Mouse (Mus musculus): Measurements from ENCODE around the gene Bud31. TPM values are rescaled to one million over a fixed set of nuclear protein-coding genes. Genes with fewer than 3 reads are reported as not detected.

Gene Bud31
- polyA plus RNA-seq, 1 experiment from 2014 or later = 299 TPM

DNA sequence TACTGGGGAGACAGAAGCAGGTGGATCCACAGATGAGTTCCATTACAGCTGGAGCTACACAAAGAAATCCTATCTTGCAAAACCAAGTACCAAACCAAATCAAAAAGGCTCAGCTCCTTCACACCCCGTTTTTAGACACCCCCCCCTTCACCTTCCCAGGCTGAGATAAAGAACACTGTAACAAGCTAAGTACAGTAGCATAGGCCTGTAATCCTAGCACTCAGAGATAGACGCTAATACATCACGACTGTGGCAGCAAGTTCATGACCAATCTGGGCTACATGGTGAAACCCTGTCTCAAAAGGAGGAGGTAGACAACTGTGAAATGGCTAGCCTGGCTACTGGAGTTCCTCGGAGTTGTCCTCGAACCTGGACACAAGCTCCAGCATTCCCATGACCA is 50.2 kb downstream of the Bud31 start:
- Histone ChIP-seq H3K4me1 (ENCODE audit: control insufficient read depth, insufficient read depth, low read length) (no peaks in the 10 kb centered on the region), H3K4me3 (ENCODE audit: low read depth, low read length) (peak overlapping the region; percentile 83), H3K9ac (replicated peaks; ENCODE audit: low read length) (peak overlapping the region; percentile 96), H3K27ac (replicated peaks; ENCODE audit: low read depth, low read length) (no peak overlapping the region), H3K36me3 (replicated peaks; ENCODE audit: control insufficient read depth, insufficient read depth, low read depth, low read length) (peaks cover 5% of the 10 kb centered on the region), H3K4me2 (ENCODE audit: low read depth, low read length) (peak overlapping the region; percentile 79), H3K27me3 (ENCODE audit: control insufficient read depth, insufficient read depth, low read length) (no peaks in the 10 kb centered on the region), H3K9me3 (replicated peaks; ENCODE audit: control insufficient read depth, low read length) (no peaks in the 10 kb centered on the region)
- 59% methylated on average over 5 of the region's 5 CpGs for WGBS
- ATAC-seq (replicated peaks; ENCODE audit: insufficient number of reproducible peaks, low FRiP score, low TSS enrichment, low read depth) (no peak), DNase-seq (ENCODE audit: low spot score) (no peak)

DNA sequence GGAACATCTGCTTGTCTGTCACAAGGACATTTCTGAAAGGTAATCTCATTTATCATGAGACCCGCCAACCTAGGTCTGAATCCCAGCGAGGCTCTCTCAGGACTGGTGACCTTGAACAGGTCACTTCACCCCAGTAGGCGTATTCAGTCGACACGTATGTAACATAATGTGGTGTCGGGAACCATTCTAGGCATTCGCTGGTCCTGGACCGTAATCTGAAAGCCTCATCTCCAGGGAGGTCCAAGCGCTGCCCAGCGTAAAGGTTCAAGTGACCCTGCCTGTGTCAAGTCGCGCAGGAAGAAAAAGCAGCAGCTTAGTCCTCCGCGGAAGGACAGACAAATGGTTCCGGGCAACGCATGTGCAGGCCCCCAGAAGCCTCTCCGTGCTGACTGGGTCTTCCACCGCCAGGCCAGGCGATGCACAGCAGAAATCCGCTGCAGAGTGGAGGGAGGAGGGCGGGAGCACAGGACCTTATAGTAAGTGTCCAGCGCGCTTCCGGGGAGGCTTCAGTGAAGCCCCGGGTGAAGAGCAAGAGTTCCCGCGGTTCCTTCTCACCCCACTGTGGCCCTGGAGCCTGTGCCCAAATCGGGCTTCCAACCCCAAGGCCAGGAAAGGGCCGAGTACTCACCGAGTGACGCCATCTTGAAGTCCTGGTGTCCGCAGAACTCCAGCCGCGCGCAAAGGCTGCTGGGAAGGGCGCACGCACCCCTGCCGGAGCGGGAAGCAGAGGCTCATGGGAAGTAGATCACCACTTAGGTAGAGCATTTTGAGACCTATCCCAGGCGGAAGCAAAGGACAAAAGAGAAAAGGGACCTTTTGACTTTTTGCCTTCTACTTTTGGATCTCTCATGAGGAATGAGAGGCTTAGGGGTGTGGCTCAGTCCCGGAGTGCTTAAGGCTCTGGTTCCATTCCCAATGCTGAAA is 51.0 kb downstream of the Bud31 start:
- under 1% methylated on average over 41 of the region's 41 CpGs for WGBS
- H3K36me3 ChIP-seq (replicated peaks; ENCODE audit: control insufficient read depth, insufficient read depth, low read depth, low read length) = peaks cover 3% of the 10 kb centered on the region
- H3K9me3 ChIP-seq (replicated peaks; ENCODE audit: control insufficient read depth, low read length) = no peaks in the 10 kb centered on the region
- H3K4me2 ChIP-seq (ENCODE audit: low read depth, low read length) = peak overlapping the region; percentile 79
- no peaks in the 10 kb centered on the region for H3K27me3 ChIP-seq (ENCODE audit: control insufficient read depth, insufficient read depth, low read length)
- ATAC-seq (replicated peaks; ENCODE audit: insufficient number of reproducible peaks, low FRiP score, low TSS enrichment, low read depth) (peak; percentile 73), DNase-seq (ENCODE audit: low spot score) (peak; percentile 94)
- peak overlapping the region; percentile 23 for H3K27ac ChIP-seq (replicated peaks; ENCODE audit: low read depth, low read length)
- peak overlapping the region; percentile 96 for H3K9ac ChIP-seq (replicated peaks; ENCODE audit: low read length)
- no peaks in the 10 kb centered on the region for H3K4me1 ChIP-seq (ENCODE audit: control insufficient read depth, insufficient read depth, low read length)
- H3K4me3 ChIP-seq (ENCODE audit: low read depth, low read length) = peak overlapping the region; percentile 83

- Histone ChIP-seq H3K9ac (replicated peaks; ENCODE audit: low read length) (peak within 1 kb of the TSS; percentile 96), H3K27me3 (ENCODE audit: control insufficient read depth, insufficient read depth, low read length) (no peaks in the 10 kb centered on the region), H3K9me3 (replicated peaks; ENCODE audit: control insufficient read depth, low read length) (no peaks in the 10 kb centered on the region), H3K4me1 (ENCODE audit: control insufficient read depth, insufficient read depth, low read length) (no peaks in the 10 kb centered on the region), H3K27ac (replicated peaks; ENCODE audit: low read depth, low read length) (peak within 1 kb of the TSS; percentile 23), H3K4me2 (ENCODE audit: low read depth, low read length) (peak within 1 kb of the TSS; percentile 79), H3K36me3 (replicated peaks; ENCODE audit: control insufficient read depth, insufficient read depth, low read depth, low read length) (no peaks in the 10 kb centered on the region; the same call in 1 of the 2 replicates), H3K4me3 (ENCODE audit: low read depth, low read length) (peak within 1 kb of the TSS; percentile 83)
- DNase-seq (ENCODE audit: low spot score) = no peak
- 91% methylated on average over 2 of the region's 2 CpGs for WGBS
- ATAC-seq (replicated peaks; ENCODE audit: insufficient number of reproducible peaks, low FRiP score, low TSS enrichment, low read depth) = no peak
Measured at GRCm38 (mm10) chr5:145191962-145192361, 51.8 kb downstream of the Bud31 start, which contains the start of gene Atp5j2. Gene Atp5j2 (minus strand): TSS chr5:145192062.

Other genes with a start within 250 kb of the Bud31 start
- gene Smurf1, start 174.5 kb upstream of the Bud31 start, polyA plus RNA-seq (2014; fragmentation: Nextera tagmentation; extraction: Ambion mirVana) = 12.1 and 16.7 TPM in 2 replicates
- not detected in 2 replicates for gene Gm4871, start 107.6 kb upstream of the Bud31 start, polyA plus RNA-seq (2014; fragmentation: Nextera tagmentation; extraction: Ambion mirVana)
- not detected in 2 replicates for gene 1700018F24Rik, start 97.4 kb upstream of the Bud31 start, polyA plus RNA-seq (2014; fragmentation: Nextera tagmentation; extraction: Ambion mirVana)
- 157 and 161 TPM in 2 replicates for gene Arpc1a, start 56.5 kb upstream of the Bud31 start, polyA plus RNA-seq (2014; fragmentation: Nextera tagmentation; extraction: Ambion mirVana)
- gene Kpna7, start 56.3 kb upstream of the Bud31 start, polyA plus RNA-seq (2014; fragmentation: Nextera tagmentation; extraction: Ambion mirVana) = not detected in 2 replicates
- 55.5 and 65.0 TPM in 2 replicates for gene Arpc1b, start 26.1 kb upstream of the Bud31 start, polyA plus RNA-seq (2014; fragmentation: Nextera tagmentation; extraction: Ambion mirVana)
- gene Pdap1, start 124 bp upstream of the Bud31 start, polyA plus RNA-seq (2014; fragmentation: Nextera tagmentation; extraction: Ambion mirVana) = 113 and 121 TPM in 2 replicates
- gene Ptcd1, start 26.7 kb downstream of the Bud31 start, polyA plus RNA-seq (2014; fragmentation: Nextera tagmentation; extraction: Ambion mirVana) = 13.3 and 14.8 TPM in 2 replicates
- 31.8 and 32.1 TPM in 2 replicates for gene Cpsf4, start 26.9 kb downstream of the Bud31 start, polyA plus RNA-seq (2014; fragmentation: Nextera tagmentation; extraction: Ambion mirVana)
- 493 and 500 TPM in 2 replicates for gene Atp5j2, start 51.7 kb downstream of the Bud31 start, polyA plus RNA-seq (2014; fragmentation: Nextera tagmentation; extraction: Ambion mirVana)
- gene Zkscan14, start 61.5 kb downstream of the Bud31 start, polyA plus RNA-seq (2014; fragmentation: Nextera tagmentation; extraction: Ambion mirVana) = 8.5 and 10.2 TPM in 2 replicates
- gene Zkscan5, start 64.2 kb downstream of the Bud31 start, polyA plus RNA-seq (2014; fragmentation: Nextera tagmentation; extraction: Ambion mirVana) = 20.4 and 21.0 TPM in 2 replicates
- gene Zfp655, start 91.4 kb downstream of the Bud31 start, polyA plus RNA-seq (2014; fragmentation: Nextera tagmentation; extraction: Ambion mirVana) = 41.5 and 45.0 TPM in 2 replicates
- gene Zscan25, start 140.1 kb downstream of the Bud31 start, polyA plus RNA-seq (2014; fragmentation: Nextera tagmentation; extraction: Ambion mirVana) = 0.42 and 0.70 TPM in 2 replicates
- gene Cyp3a57, start 204.9 kb downstream of the Bud31 start, polyA plus RNA-seq (2014; fragmentation: Nextera tagmentation; extraction: Ambion mirVana) = not detected in 2 replicates

Measured in embryonic facial prominence, embryonic 11.5 days (tissue).